Mouse (Mus musculus): ENCODE data around the gene Eea1. TPM values are rescaled to one million over a fixed set of nuclear protein-coding genes. Genes with fewer than 3 reads are reported as not detected.

The Eea1 gene
- polyA plus RNA-seq, 1 experiment from 2014 or later: 10.2 TPM

DNA sequence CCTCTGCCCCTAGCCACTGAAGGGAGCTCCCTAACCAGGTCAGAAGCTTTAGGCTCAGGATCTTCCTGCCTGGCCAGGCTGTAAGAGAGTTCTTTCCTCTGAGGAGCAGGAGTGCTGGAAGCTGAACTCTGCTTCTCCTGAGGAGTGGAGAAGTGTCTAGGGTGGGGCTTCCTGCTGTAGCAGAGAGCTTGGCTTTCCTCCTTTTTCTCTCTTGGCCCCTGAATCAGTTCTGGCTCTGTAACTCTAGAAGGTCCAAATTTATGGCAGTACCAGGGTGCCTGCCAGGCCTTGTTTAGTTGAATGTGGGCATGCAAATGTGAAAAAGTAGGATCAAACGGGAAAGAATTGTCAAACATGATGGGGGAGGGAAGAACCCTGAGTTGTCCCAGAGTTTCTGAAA is 17.1 kb downstream of the Eea1 start:
- no peak overlapping the region for H3K27ac ChIP-seq (replicated peaks)
- 62% methylated on average over 1 of the region's 1 CpGs for whole genome bisulfite sequencing
- DNase-seq (ENCODE audit: low spot score): no peak
- no peaks in the 10 kb centered on the region for H3K4me1 ChIP-seq
- H3K36me3 ChIP-seq (replicated peaks): no peaks in the 10 kb centered on the region
- H3K27me3 ChIP-seq (replicated peaks; ENCODE audit: low read depth, poor library complexity, severe bottlenecking): no peaks in the 10 kb centered on the region
- no peak overlapping the region for H3K4me3 ChIP-seq
- no peaks in the 10 kb centered on the region for H3K9me3 ChIP-seq

DNA sequence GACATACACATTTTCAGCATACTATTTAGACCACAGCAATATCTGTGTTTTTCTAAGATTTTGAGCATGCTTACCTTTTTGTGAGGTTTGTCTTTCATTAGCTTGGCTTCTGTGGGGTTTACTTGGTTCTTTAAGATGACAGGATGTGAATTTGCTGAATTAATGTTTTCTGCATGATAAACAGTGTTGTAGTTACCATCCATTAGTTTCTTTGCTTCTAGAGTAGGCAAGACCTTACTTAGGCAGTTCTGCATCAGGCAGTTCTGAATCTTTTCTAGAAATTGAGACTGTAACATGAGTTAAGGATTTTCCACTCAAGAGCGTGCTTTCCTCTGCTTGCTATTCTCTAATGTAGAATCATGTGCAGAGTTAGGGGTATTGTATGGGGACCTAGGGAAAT is 24.2 kb downstream of the Eea1 start:
- Histone ChIP-seq H3K4me1 (no peaks in the 10 kb centered on the region), H3K27ac (replicated peaks) (no peak overlapping the region), H3K36me3 (replicated peaks) (no peaks in the 10 kb centered on the region), H3K27me3 (replicated peaks; ENCODE audit: low read depth, poor library complexity, severe bottlenecking) (no peaks in the 10 kb centered on the region), H3K9me3 (no peaks in the 10 kb centered on the region), H3K4me3 (no peak overlapping the region)
- 91% methylated on average over 1 of the region's 1 CpGs for WGBS
- no peak for DNase-seq (ENCODE audit: low spot score)

GRCm38 (mm10) chr10:95969694-95970093 is 29.2 kb downstream of the Eea1 start:
- no peaks in the 10 kb centered on the region for H3K36me3 ChIP-seq (replicated peaks)
- no peaks in the 10 kb centered on the region for H3K4me1 ChIP-seq
- no peaks in the 10 kb centered on the region for H3K27me3 ChIP-seq (replicated peaks; ENCODE audit: low read depth, poor library complexity, severe bottlenecking)
- no peak overlapping the region for H3K4me3 ChIP-seq
- no peak for DNase-seq (ENCODE audit: low spot score)
- H3K27ac ChIP-seq (replicated peaks): no peak overlapping the region
- WGBS: 87% methylated on average over 1 of the region's 1 CpGs
- H3K9me3 ChIP-seq: no peaks in the 10 kb centered on the region

- Histone ChIP-seq H3K9me3 (no peaks in the 10 kb centered on the region), H3K27ac (replicated peaks) (no peak overlapping the region), H3K4me3 (no peak overlapping the region), H3K36me3 (replicated peaks) (peaks cover 8% of the 10 kb centered on the region), H3K27me3 (replicated peaks; ENCODE audit: low read depth, poor library complexity, severe bottlenecking) (no peaks in the 10 kb centered on the region), H3K4me1 (no peaks in the 10 kb centered on the region)
- no peak for DNase-seq (ENCODE audit: low spot score)
- 86% methylated on average over 3 of the region's 3 CpGs for WGBS
Measured at GRCm38 (mm10) chr10:95970744-95971212, 30.3 kb downstream of the Eea1 start.

- no peak for DNase-seq (ENCODE audit: low spot score)
- 86% methylated on average over 4 of the region's 4 CpGs for WGBS
- no peak overlapping the region for H3K27ac ChIP-seq (replicated peaks)
Measured at GRCm38 (mm10) chr10:95971341-95971740, 30.9 kb downstream of the Eea1 start.

GRCm38 (mm10) chr10:95971942-95972341 is 31.5 kb downstream of the Eea1 start:
- Histone ChIP-seq H3K4me1 (no peaks in the 10 kb centered on the region), H3K27me3 (replicated peaks; ENCODE audit: low read depth, poor library complexity, severe bottlenecking) (no peaks in the 10 kb centered on the region), H3K9me3 (no peaks in the 10 kb centered on the region), H3K27ac (replicated peaks) (no peak overlapping the region), H3K36me3 (replicated peaks) (peaks cover 13% of the 10 kb centered on the region), H3K4me3 (no peak overlapping the region)
- WGBS: 87% methylated on average over 3 of the region's 3 CpGs
- no peak for DNase-seq (ENCODE audit: low spot score)

More at GRCm38 (mm10) chr10:95971341-95971740, 30.9 kb downstream of the Eea1 start:
- Histone ChIP-seq H3K27me3 (replicated peaks; ENCODE audit: low read depth, poor library complexity, severe bottlenecking) (no peaks in the 10 kb centered on the region), H3K4me1 (no peaks in the 10 kb centered on the region), H3K4me3 (no peak overlapping the region), H3K36me3 (replicated peaks) (peaks cover 8% of the 10 kb centered on the region), H3K9me3 (no peaks in the 10 kb centered on the region)

GRCm38 (mm10) chr10:95974462-95974861 is 34.0 kb downstream of the Eea1 start:
- no peak overlapping the region for H3K27ac ChIP-seq (replicated peaks)
- H3K36me3 ChIP-seq (replicated peaks): peaks cover 15% of the 10 kb centered on the region
- no peaks in the 10 kb centered on the region for H3K4me1 ChIP-seq
- H3K4me3 ChIP-seq: no peak overlapping the region
- no peak for DNase-seq (ENCODE audit: low spot score)
- no peaks in the 10 kb centered on the region for H3K27me3 ChIP-seq (replicated peaks; ENCODE audit: low read depth, poor library complexity, severe bottlenecking)
- H3K9me3 ChIP-seq: no peaks in the 10 kb centered on the region
- 96% methylated on average over 3 of the region's 3 CpGs for WGBS

DNA sequence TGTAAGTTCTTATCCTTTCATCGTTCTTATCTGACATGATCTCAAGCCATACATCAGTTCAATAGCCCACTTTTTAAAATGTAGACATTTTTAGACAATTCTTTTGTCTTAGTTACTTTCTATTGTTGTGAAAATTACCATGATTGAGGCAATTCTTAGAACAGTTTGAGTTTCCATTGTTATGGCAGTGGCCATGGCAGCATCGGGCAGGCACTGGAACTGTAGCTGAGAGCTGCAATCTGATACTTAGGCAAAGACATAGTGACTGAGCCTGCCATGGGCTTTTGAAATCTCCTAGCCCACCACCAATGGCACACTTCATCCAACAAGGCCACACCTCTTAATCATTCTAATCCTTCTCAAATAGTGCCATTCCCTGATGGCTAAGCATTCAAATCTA is 36.3 kb downstream of the Eea1 start:
- no peaks in the 10 kb centered on the region for H3K9me3 ChIP-seq
- H3K4me3 ChIP-seq: no peak overlapping the region
- H3K27me3 ChIP-seq (replicated peaks; ENCODE audit: low read depth, poor library complexity, severe bottlenecking): no peaks in the 10 kb centered on the region
- no peaks in the 10 kb centered on the region for H3K4me1 ChIP-seq
- no peak for DNase-seq (ENCODE audit: low spot score)
- WGBS: 94% methylated on average over 2 of the region's 2 CpGs
- no peak overlapping the region for H3K27ac ChIP-seq (replicated peaks)
- H3K36me3 ChIP-seq (replicated peaks): peaks cover 15% of the 10 kb centered on the region

DNA sequence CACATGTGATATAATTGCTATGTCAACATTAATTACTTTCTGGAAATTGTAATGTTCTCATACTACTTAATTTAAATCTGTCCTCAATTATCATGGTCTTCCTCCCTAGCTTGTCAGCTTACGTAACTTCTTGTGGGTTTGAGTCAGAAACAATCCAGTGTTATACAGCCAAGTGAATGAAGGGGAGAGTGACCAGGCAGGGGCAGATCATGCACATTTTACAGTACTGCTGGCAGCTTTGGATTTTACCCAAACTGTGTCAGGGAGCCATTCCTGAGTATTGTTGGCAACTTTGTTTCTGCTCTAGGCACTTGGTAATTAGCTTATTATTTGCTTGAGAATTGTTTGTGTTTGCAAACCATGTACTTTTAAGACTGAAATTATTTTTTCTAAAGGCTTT is 49.3 kb downstream of the Eea1 start:
- no peak for DNase-seq (ENCODE audit: low spot score)
- Histone ChIP-seq H3K4me1 (no peaks in the 10 kb centered on the region), H3K27ac (replicated peaks) (no peak overlapping the region), H3K9me3 (no peaks in the 10 kb centered on the region), H3K27me3 (replicated peaks; ENCODE audit: low read depth, poor library complexity, severe bottlenecking) (no peaks in the 10 kb centered on the region), H3K4me3 (no peak overlapping the region), H3K36me3 (replicated peaks) (no peaks in the 10 kb centered on the region)
- 88% methylated on average over 1 of the region's 1 CpGs for WGBS

- Histone ChIP-seq H3K4me3 (no peak overlapping the region), H3K27me3 (replicated peaks; ENCODE audit: low read depth, poor library complexity, severe bottlenecking) (no peaks in the 10 kb centered on the region), H3K36me3 (replicated peaks) (no peaks in the 10 kb centered on the region), H3K9me3 (no peaks in the 10 kb centered on the region), H3K27ac (replicated peaks) (no peak overlapping the region), H3K4me1 (no peaks in the 10 kb centered on the region)
- DNase-seq (ENCODE audit: low spot score): no peak
- 82% methylated on average over 1 of the region's 1 CpGs for WGBS
Measured at GRCm38 (mm10) chr10:95991176-95991575, 50.7 kb downstream of the Eea1 start.

DNA sequence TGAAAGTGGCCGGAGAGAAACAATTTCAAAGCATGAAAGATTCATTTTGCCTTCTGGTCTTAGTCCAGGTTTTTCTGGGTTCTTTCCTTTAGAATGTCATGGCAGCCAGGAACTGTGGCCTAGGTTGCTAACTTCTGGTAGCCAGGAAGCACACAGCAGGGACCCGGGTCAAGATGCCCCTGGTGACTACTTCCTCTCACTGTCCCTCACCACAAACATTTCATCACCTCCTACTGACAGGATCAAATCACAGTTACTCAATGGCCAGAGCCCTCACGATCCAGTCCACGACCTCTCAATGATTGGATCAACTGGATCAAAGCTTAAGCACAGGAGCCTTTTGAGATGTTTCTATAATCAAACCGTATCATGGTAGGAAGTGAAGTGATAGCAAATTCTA is 60.5 kb downstream of the Eea1 start:
- Histone ChIP-seq H3K36me3 (replicated peaks) (no peaks in the 10 kb centered on the region), H3K4me3 (no peak overlapping the region), H3K9me3 (no peaks in the 10 kb centered on the region), H3K27ac (replicated peaks) (no peak overlapping the region), H3K27me3 (replicated peaks; ENCODE audit: low read depth, poor library complexity, severe bottlenecking) (no peaks in the 10 kb centered on the region), H3K4me1 (no peaks in the 10 kb centered on the region)
- 80% methylated on average over 5 of the region's 5 CpGs for WGBS
- DNase-seq (ENCODE audit: low spot score): no peak

DNA sequence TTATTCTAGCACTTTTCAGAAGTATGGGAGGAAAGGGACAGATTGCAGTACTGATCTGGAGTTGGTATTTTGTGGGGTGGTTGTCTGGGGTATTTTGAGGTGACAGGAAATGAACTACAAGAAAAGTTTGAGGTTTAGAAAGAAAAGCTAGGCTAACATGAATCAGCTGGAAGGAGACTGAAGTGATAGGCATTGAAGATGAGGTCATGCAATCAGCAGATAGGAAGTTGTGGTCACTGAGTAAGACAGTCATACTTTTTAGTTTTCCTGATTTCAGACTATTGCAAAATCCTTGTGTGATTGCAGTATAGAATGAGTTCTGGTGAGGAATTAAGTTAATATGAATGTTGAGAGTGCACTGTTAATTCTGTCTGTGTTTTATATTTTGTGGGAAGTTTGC is 75.3 kb downstream of the Eea1 start:
- H3K4me3 ChIP-seq: no peak overlapping the region
- no peak for DNase-seq (ENCODE audit: low spot score)
- H3K27ac ChIP-seq (replicated peaks): no peak overlapping the region

DNA sequence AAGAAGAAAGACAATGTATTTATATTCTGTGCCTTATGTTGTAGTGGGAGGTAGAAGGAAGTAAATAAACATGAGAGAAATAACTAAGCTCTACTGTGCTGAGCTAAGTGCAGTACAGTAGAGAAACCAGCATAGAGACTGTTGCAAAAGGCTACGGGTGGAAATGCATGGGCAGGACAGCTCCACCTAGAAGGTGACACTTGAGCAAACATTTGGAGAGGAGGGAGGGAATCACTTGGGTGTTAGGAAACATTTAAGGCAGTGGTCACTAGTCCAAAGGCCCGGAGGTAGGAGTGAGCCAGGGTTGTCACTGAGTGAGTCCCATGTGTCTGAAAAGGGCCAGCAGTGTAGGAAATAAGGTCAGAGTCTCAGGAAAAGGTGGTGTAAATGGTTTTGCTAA is 77.0 kb downstream of the Eea1 start:
- Histone ChIP-seq H3K36me3 (replicated peaks) (peaks cover 16% of the 10 kb centered on the region), H3K9me3 (no peaks in the 10 kb centered on the region), H3K27ac (replicated peaks) (no peak overlapping the region), H3K27me3 (replicated peaks; ENCODE audit: low read depth, poor library complexity, severe bottlenecking) (no peaks in the 10 kb centered on the region), H3K4me3 (no peak overlapping the region), H3K4me1 (no peaks in the 10 kb centered on the region)
- no peak for DNase-seq (ENCODE audit: low spot score)
- 82% methylated on average over 2 of the region's 2 CpGs for WGBS

More for the DNA sequence above, 75.3 kb downstream of the Eea1 start:
- no peaks in the 10 kb centered on the region for H3K9me3 ChIP-seq
- peaks cover 31% of the 10 kb centered on the region for H3K36me3 ChIP-seq (replicated peaks)
- H3K27me3 ChIP-seq (replicated peaks; ENCODE audit: low read depth, poor library complexity, severe bottlenecking): no peaks in the 10 kb centered on the region
- no peaks in the 10 kb centered on the region for H3K4me1 ChIP-seq

Data from embryonic facial prominence, embryonic 10.5 days (tissue).